Mouse (Mus musculus) C3H10T1/2 (cell line): ENCODE data around the gene Tmem41b. TPM values are rescaled to one million over a fixed set of nuclear protein-coding genes. Genes with fewer than 3 reads are reported as not detected.

Source experiments
- polyA plus RNA-seq, 2 experiments: library from polyadenylated mRNA; unstranded; fragments of >200 nt; fragmentation: generic; extraction: Trizol; gene quantifications; one replicate each; pipeline ENCODE4 v1.2.1; 2012; ENCODE audit warnings: missing spikeins in 2 of 2

Tmem41b gene
- polyA plus RNA-seq, result 10 to 100 TPM in 1 of 2 experiments, 1 to 10 TPM in 1; 2.7 to 18.9 TPM

GRCm38 (mm10) chr7:109986775-109987174, at the start of gene Tmem41b:
Gene Tmem41b (minus strand): TSS chr7:109986929.

GRCm38 (mm10) chr7:110018117-110018630, 31.4 kb upstream of the Tmem41b start, which contains the start of gene Ipo7:
Gene Ipo7 (plus strand): TSS chr7:110018274.

GRCm38 (mm10) chr7:109959716-109960612, 26.8 kb downstream of the Tmem41b start, which contains the start of gene Dennd5a:
Gene Dennd5a (minus strand): TSS chr7:109960470.

Other genes with a start within 250 kb of the Tmem41b start
- gene Tmem9b, start 234.1 kb downstream of the Tmem41b start, polyA plus RNA-seq, result 10 to 100 TPM; 22.5 to 53.1 TPM
- under 1 TPM in 1 of 2 experiments, not detected in 1; 0.02 TPM for gene Nrip3, start 204.9 kb downstream of the Tmem41b start, polyA plus RNA-seq
- 1 to 10 TPM in 1 of 2 experiments, under 1 TPM in 1; 0.08 to 2.4 TPM for gene Scube2, start 121.2 kb downstream of the Tmem41b start, polyA plus RNA-seq
- gene Dennd5a, start 26.5 kb downstream of the Tmem41b start, polyA plus RNA-seq, result 10 to 100 TPM; 13.9 to 64.1 TPM
- 1 to 10 TPM; 1.8 to 6.2 TPM for gene Ipo7, start 31.3 kb upstream of the Tmem41b start, polyA plus RNA-seq
- 1 to 10 TPM in 1 of 2 experiments, under 1 TPM in 1; 0.36 to 3.8 TPM for gene Zfp143, start 74.3 kb upstream of the Tmem41b start, polyA plus RNA-seq
- 1 to 10 TPM; 2.2 to 9.5 TPM for gene Wee1, start 135.1 kb upstream of the Tmem41b start, polyA plus RNA-seq
- gene Swap70, start 234.8 kb upstream of the Tmem41b start, polyA plus RNA-seq, result 10 to 100 TPM in 1 of 2 experiments, 1 to 10 TPM in 1; 1.9 to 14.8 TPM